Mouse (Mus musculus): ENCODE results near the gene Nup188.

DNA sequence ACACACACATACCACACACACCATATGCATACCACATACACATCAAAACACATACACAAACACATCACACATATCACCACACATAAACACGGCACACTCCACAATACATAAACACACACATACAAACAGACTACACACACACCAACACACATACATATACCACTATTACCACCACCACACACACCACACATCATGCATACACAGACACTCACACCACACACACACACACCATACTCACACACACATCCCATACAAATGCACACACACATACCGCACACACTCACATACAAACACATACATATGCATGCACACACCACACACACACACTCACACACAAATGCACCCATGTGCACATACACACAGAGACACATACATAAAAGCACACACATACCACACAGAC lies 18.7 kb upstream of the Nup188 start:
- TF ChIP-seq CTCF (IDR thresholded peaks at IDR 0.05; ENCODE audit: low read depth) (no peak), EP300 (IDR thresholded peaks at IDR 0.05; ENCODE audit: low read depth) (no peak)
